Mouse (Mus musculus): ENCODE results near the gene Rph3a. TPM values are rescaled to one million over a fixed set of nuclear protein-coding genes. Genes with fewer than 3 reads are reported as not detected.

The Rph3a gene
- polyA plus RNA-seq, 1 experiment from 2014 or later: 0.06 TPM

DNA sequence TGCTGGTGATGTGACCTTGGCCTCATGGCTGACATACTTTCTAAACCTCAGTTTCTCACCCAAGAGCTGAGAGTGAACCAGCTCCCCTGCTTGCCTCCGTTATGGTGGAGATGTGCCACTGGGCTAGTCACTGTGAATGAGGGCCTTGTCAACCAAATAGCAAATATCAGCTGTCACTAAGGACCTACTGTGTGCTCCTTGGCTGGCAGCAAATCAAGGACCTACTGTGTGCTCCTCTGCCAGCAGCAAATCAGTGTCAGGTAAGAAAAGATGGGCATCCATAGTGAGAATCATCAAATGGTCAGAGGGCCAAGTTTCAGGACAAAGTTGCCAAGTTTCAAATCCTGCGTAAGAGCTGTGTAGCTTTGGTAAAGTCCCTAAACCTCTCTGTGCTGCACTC, 4.6 kb upstream of the Rph3a start:
- Histone ChIP-seq H3K27me3 (ENCODE audit: control insufficient read depth, insufficient read depth, low read length) (no peaks in the 10 kb centered on the region), H3K4me2 (ENCODE audit: low read depth, low read length) (no peak overlapping the region), H3K9ac (ENCODE audit: low read length) (no peak overlapping the region), H3K4me3 (replicated peaks; ENCODE audit: low read length) (no peak overlapping the region), H3K36me3 (ENCODE audit: control insufficient read depth, insufficient read depth, low read length) (no peaks in the 10 kb centered on the region), H3K27ac (ENCODE audit: low read length) (no peak overlapping the region), H3K9me3 (replicated peaks; ENCODE audit: control insufficient read depth, low read length) (no peaks in the 10 kb centered on the region), H3K4me1 (ENCODE audit: control insufficient read depth, insufficient read depth, low read length) (no peaks in the 10 kb centered on the region)
- 90% methylated on average over 2 of the region's 2 CpGs for WGBS
- ATAC-seq (ENCODE audit: insufficient read depth, low FRiP score): no peak

DNA sequence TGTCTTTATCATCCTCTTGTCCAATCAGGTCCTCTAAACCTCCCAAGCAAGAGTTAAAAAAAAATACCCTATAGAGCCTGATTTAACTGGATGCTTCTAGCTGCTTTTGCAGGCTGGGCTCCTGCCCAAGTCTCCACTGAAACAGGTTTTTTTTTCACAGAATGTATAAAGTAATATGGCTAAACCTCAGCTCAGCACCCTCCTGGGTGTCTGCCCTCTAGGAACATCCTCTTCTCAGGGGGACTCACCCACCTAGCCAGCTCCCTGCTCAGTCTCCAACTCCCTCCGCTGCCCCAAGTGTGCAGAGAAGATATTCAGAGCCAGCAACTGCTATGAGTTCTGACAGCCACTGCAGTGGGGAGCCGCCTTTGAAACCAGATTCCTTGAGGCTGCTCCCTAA, 2.1 kb upstream of the Rph3a start:
- Histone ChIP-seq H3K9ac (ENCODE audit: low read length) (no peak overlapping the region), H3K27ac (ENCODE audit: low read length) (no peak overlapping the region), H3K4me1 (ENCODE audit: control insufficient read depth, insufficient read depth, low read length) (no peaks in the 10 kb centered on the region), H3K4me2 (ENCODE audit: low read depth, low read length) (no peak overlapping the region), H3K36me3 (ENCODE audit: control insufficient read depth, insufficient read depth, low read length) (no peaks in the 10 kb centered on the region), H3K4me3 (replicated peaks; ENCODE audit: low read length) (no peak overlapping the region), H3K9me3 (replicated peaks; ENCODE audit: control insufficient read depth, low read length) (no peaks in the 10 kb centered on the region), H3K27me3 (ENCODE audit: control insufficient read depth, insufficient read depth, low read length) (peaks cover 3% of the 10 kb centered on the region; the same call in 1 of the 2 replicates)
- 39% methylated on average over 2 of the region's 2 CpGs for WGBS
- ATAC-seq (ENCODE audit: insufficient read depth, low FRiP score): no peak

DNA sequence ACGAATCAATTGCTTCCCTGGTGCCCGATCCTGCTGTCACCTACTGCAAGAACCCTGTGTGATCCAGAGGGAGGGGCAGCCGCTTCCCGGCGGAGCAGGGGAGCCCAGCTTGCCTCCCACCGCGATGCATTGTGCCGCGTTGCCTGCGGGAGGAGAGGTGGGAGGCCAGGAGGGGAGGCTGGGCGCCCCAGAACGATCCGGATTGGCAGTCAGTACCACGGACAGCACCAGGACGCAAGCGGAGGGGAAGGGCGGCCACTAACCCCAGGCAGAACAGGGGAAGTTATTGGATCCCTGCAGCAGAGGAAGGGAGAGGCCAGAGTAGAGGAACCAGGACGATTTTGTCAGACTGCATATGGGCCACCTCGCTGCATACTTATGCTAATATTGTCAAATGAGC, 486 bp downstream of the Rph3a start:
- Histone ChIP-seq H3K4me2 (ENCODE audit: low read depth, low read length) (no peak overlapping the region), H3K27me3 (ENCODE audit: control insufficient read depth, insufficient read depth, low read length) (peaks cover 3% of the 10 kb centered on the region; the same call in 1 of the 2 replicates), H3K27ac (ENCODE audit: low read length) (no peak overlapping the region), H3K9ac (ENCODE audit: low read length) (no peak overlapping the region), H3K36me3 (ENCODE audit: control insufficient read depth, insufficient read depth, low read length) (no peaks in the 10 kb centered on the region), H3K4me1 (ENCODE audit: control insufficient read depth, insufficient read depth, low read length) (no peaks in the 10 kb centered on the region), H3K9me3 (replicated peaks; ENCODE audit: control insufficient read depth, low read length) (no peaks in the 10 kb centered on the region), H3K4me3 (replicated peaks; ENCODE audit: low read length) (no peak overlapping the region)
- no peak for ATAC-seq (ENCODE audit: insufficient read depth, low FRiP score)
- under 1% methylated on average over 19 of the region's 19 CpGs for WGBS

DNA sequence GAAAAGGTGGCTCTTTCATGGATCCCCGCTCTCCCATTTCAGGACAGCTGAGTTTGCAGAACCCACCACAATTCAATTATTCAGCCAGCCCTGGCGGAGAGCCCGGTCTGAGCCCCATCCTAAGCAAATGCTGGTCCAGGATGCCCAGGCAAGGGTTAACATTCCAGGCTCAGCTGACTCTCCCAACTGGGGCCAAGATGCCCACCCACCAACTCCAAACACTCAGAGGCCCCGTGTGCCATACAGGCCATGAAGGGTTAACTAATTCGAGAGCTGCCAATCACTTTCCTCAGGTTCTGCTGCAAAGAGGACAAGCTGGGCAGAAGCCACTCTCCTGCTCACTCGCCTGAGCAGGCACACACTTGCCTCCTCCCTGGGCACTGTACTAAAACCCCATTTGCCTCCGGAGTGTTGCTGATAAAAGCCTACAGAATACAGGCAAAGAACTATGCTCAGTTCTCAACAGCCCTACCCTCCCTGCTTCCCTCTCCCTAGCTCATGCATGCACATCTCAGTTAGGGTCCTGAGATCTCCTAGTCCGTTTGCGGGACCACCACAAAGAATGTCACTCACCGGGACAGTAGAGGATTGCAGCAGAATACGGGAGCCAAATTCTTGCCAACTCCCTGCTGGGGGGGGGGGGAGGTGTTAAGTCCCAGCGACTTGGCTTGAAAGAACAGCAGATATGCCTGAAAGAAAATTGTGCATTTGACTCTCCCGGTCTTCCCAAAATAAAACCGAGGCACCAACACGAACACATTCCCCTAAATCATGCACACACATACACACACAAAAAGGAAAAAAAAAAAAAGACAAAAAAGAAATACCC, 1.3 kb downstream of the Rph3a start:
- no peak for ATAC-seq (ENCODE audit: insufficient read depth, low FRiP score)
- Histone ChIP-seq H3K4me3 (replicated peaks; ENCODE audit: low read length) (no peak overlapping the region), H3K36me3 (ENCODE audit: control insufficient read depth, insufficient read depth, low read length) (no peaks in the 10 kb centered on the region)

DNA sequence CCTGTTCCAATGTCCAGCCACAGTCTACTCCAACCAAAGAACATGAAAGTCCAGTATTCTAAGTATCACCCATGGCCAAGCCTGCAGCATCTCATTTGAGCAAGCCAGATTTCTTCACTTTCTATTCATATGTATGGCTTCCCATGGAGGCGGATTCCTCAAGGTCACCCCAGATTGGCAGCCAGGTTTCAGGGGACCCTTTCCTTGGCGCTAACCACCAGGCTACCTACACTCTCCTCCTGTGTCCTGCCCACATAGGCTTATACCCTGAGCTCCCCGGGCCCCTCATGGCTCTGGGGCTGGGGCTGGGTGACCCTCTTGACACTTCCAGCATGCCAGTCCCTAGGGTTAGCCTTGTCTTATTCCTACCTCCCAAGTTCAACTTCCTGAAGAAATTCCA, 2.3 kb downstream of the Rph3a start:
- Histone ChIP-seq H3K27ac (ENCODE audit: low read length) (no peak overlapping the region), H3K9ac (ENCODE audit: low read length) (no peak overlapping the region), H3K4me1 (ENCODE audit: control insufficient read depth, insufficient read depth, low read length) (no peaks in the 10 kb centered on the region), H3K36me3 (ENCODE audit: control insufficient read depth, insufficient read depth, low read length) (no peaks in the 10 kb centered on the region), H3K4me2 (ENCODE audit: low read depth, low read length) (no peak overlapping the region), H3K27me3 (ENCODE audit: control insufficient read depth, insufficient read depth, low read length) (peaks cover 3% of the 10 kb centered on the region; the same call in 1 of the 2 replicates), H3K4me3 (replicated peaks; ENCODE audit: low read length) (no peak overlapping the region), H3K9me3 (replicated peaks; ENCODE audit: control insufficient read depth, low read length) (no peaks in the 10 kb centered on the region)
- WGBS: 65% methylated on average over 3 of the region's 3 CpGs
- no peak for ATAC-seq (ENCODE audit: insufficient read depth, low FRiP score)

More for the DNA sequence above, 1.3 kb downstream of the Rph3a start:
- H3K9ac ChIP-seq (ENCODE audit: low read length): no peak overlapping the region
- H3K4me2 ChIP-seq (ENCODE audit: low read depth, low read length): no peak overlapping the region
- H3K4me1 ChIP-seq (ENCODE audit: control insufficient read depth, insufficient read depth, low read length): no peaks in the 10 kb centered on the region
- H3K27ac ChIP-seq (ENCODE audit: low read length): no peak overlapping the region
- H3K9me3 ChIP-seq (replicated peaks; ENCODE audit: control insufficient read depth, low read length): no peaks in the 10 kb centered on the region
- WGBS: 18% methylated on average over 15 of the region's 15 CpGs
- H3K27me3 ChIP-seq (ENCODE audit: control insufficient read depth, insufficient read depth, low read length): peaks cover 3% of the 10 kb centered on the region; the same call in 1 of the 2 replicates

GRCm38 (mm10) chr5:121007130-121007529, 2.8 kb downstream of the Rph3a start:
- Histone ChIP-seq H3K27me3 (ENCODE audit: control insufficient read depth, insufficient read depth, low read length) (peaks cover 3% of the 10 kb centered on the region; the same call in 1 of the 2 replicates), H3K9ac (ENCODE audit: low read length) (no peak overlapping the region), H3K9me3 (replicated peaks; ENCODE audit: control insufficient read depth, low read length) (no peaks in the 10 kb centered on the region), H3K4me2 (ENCODE audit: low read depth, low read length) (no peak overlapping the region), H3K36me3 (ENCODE audit: control insufficient read depth, insufficient read depth, low read length) (no peaks in the 10 kb centered on the region), H3K4me3 (replicated peaks; ENCODE audit: low read length) (no peak overlapping the region), H3K4me1 (ENCODE audit: control insufficient read depth, insufficient read depth, low read length) (no peaks in the 10 kb centered on the region), H3K27ac (ENCODE audit: low read length) (no peak overlapping the region)
- 69% methylated on average over 8 of the region's 8 CpGs for WGBS
- no peak for ATAC-seq (ENCODE audit: insufficient read depth, low FRiP score)

DNA sequence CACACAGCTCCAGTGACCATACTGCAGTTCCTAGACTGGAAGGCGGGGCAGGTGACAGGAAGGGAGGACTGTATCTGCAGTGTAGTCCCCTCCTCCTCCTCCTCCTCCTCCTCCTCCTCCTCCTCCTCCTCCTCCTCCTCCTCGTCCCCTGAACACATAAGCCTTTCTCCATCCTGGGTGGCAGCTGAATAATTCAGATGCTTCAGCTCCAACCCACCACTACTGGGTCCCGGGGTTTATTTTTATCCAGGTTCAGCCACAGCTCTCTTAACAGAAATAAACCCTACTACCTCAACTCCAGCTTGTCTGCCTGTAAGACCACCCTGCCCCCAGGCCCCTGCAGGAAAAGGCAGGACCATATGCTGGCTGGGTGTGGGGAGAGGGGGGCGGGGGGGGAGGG, 3.7 kb downstream of the Rph3a start:
- Histone ChIP-seq H3K4me1 (ENCODE audit: control insufficient read depth, insufficient read depth, low read length) (no peaks in the 10 kb centered on the region), H3K9ac (ENCODE audit: low read length) (no peak overlapping the region), H3K27me3 (ENCODE audit: control insufficient read depth, insufficient read depth, low read length) (peaks cover 3% of the 10 kb centered on the region; the same call in 1 of the 2 replicates), H3K4me3 (replicated peaks; ENCODE audit: low read length) (no peak overlapping the region), H3K4me2 (ENCODE audit: low read depth, low read length) (no peak overlapping the region), H3K27ac (ENCODE audit: low read length) (no peak overlapping the region), H3K9me3 (replicated peaks; ENCODE audit: control insufficient read depth, low read length) (no peaks in the 10 kb centered on the region), H3K36me3 (ENCODE audit: control insufficient read depth, insufficient read depth, low read length) (no peaks in the 10 kb centered on the region)
- no peak for ATAC-seq (ENCODE audit: insufficient read depth, low FRiP score)
- 54% methylated on average over 3 of the region's 4 CpGs for WGBS

DNA sequence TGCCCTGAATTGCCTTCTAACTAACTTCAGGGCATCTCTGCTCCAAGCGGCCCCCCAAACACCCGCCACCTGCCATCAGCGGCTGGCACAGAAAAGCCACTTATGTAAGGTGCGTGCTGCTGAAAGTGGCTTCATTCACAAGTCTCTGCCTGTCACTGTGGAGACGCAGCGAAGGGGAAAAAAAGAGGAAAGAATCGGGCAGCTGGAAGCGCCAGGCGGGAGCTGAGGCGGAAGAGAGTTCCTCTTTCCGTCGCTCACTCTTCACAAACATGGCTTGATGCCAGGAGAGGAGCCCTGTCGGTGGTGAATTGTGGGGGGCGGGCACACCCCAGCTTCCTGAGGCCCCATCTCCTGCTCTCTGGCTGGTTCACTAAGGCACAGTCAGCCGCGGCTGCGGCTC, 6.1 kb downstream of the Rph3a start:
- ATAC-seq (ENCODE audit: insufficient read depth, low FRiP score): no peak
- WGBS: 41% methylated on average over 17 of the region's 17 CpGs
- no peaks in the 10 kb centered on the region for H3K9me3 ChIP-seq (replicated peaks; ENCODE audit: control insufficient read depth, low read length)

DNA sequence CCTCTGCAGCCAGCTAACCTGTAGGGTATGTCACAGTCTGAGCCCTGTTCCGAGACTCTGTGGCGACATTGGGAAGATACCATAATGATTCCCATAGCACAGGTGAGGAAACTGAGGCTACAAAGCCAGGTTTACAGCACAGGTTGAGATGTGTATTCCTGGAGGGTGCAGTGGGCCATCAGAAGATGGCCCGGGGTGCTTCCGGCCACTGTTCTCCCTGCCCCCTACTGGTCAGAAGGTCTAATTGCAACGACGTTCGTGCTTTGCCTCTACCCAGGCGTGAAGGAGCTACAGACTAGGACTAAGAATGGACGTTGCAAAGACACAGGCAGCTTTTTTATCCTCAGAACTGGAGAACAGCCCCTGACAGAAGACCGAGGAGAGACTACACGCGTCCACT, 10.3 kb downstream of the Rph3a start:
- 39% methylated on average over 12 of the region's 12 CpGs for WGBS
- Histone ChIP-seq H3K4me3 (replicated peaks; ENCODE audit: low read length) (no peak overlapping the region), H3K9ac (ENCODE audit: low read length) (no peak overlapping the region), H3K9me3 (replicated peaks; ENCODE audit: control insufficient read depth, low read length) (no peaks in the 10 kb centered on the region), H3K27ac (ENCODE audit: low read length) (no peak overlapping the region), H3K4me2 (ENCODE audit: low read depth, low read length) (no peak overlapping the region), H3K27me3 (ENCODE audit: control insufficient read depth, insufficient read depth, low read length) (no peaks in the 10 kb centered on the region), H3K36me3 (ENCODE audit: control insufficient read depth, insufficient read depth, low read length) (no peaks in the 10 kb centered on the region), H3K4me1 (ENCODE audit: control insufficient read depth, insufficient read depth, low read length) (no peaks in the 10 kb centered on the region)
- ATAC-seq (ENCODE audit: insufficient read depth, low FRiP score): no peak

More for the DNA sequence above, 6.1 kb downstream of the Rph3a start:
- Histone ChIP-seq H3K4me2 (ENCODE audit: low read depth, low read length) (no peak overlapping the region), H3K4me1 (ENCODE audit: control insufficient read depth, insufficient read depth, low read length) (no peaks in the 10 kb centered on the region), H3K27ac (ENCODE audit: low read length) (no peak overlapping the region), H3K9ac (ENCODE audit: low read length) (no peak overlapping the region), H3K4me3 (replicated peaks; ENCODE audit: low read length) (no peak overlapping the region), H3K36me3 (ENCODE audit: control insufficient read depth, insufficient read depth, low read length) (no peaks in the 10 kb centered on the region), H3K27me3 (ENCODE audit: control insufficient read depth, insufficient read depth, low read length) (peaks cover 3% of the 10 kb centered on the region; the same call in 1 of the 2 replicates)
